ENCODE assay signal across 12 mouse cellular contexts in genomic region chr7:65734024-65734423, GRCm38 (mm10). TPM values are rescaled to one million over a fixed set of nuclear protein-coding genes. Genes with fewer than 3 reads are reported as not detected.
DNase-seq lines count a peak whose midpoint lies in the region; ATAC-seq and TF ChIP-seq lines count a peak whose summit lies in the region.
"Had no signal": no experiment of that assay in that cellular context is flagged by ENCODE, and none has a peak within 500 bp of the region (broad histone marks: within the 10 kb centered on the region; RNA-seq: fewer than 3 reads in every experiment).

No protein-coding gene starts in this region.

- no peak overlapping the region for H3K4me2 ChIP-seq in liver, embryonic 11.5 days
- H3K4me2 ChIP-seq in hindbrain, embryonic 16.5 days (ENCODE audit: low read length) = no peak overlapping the region
- H3K4me2 ChIP-seq: heart, embryonic 13.5 days; limb, embryonic 13.5 days had no signal

- TF ChIP-seq POLR2A in liver, adult 2 months (IDR thresholded peaks at IDR 0.05; ENCODE audit: extremely low read depth, insufficient read depth, low read length) = no peak
- no peak for TF ChIP-seq POLR2A in brain, embryonic 14.5 days (IDR thresholded peaks at IDR 0.05; ENCODE audit: borderline replicate concordance, extremely low read depth, insufficient read depth, insufficient read length, poor library complexity, severe bottlenecking)

- no peak for ATAC-seq in liver, embryonic 11.5 days (replicated peaks; ENCODE audit: low FRiP score)
- ATAC-seq in hindbrain, embryonic 16.5 days = no peak
- ATAC-seq: intestine, embryonic 16.5 days had no signal

- peak; percentile 79 for DNase-seq in heart, adult 11 months
- no peak for DNase-seq in heart, embryonic 10.5 days (ENCODE audit: low spot score)
- DNase-seq in liver, adult 2 months (ENCODE audit: extremely low read depth, low read depth, low spot score) = peak; percentile 43
- DNase-seq in liver, embryonic 11.5 days (ENCODE audit: low spot score) = no peak
- peak; percentile 28 for DNase-seq in brain, embryonic 14.5 days (ENCODE audit: low read depth)
- peak; percentile 22 for DNase-seq in lung, postnatal 36 days

- H3K4me1 ChIP-seq in heart, embryonic 10.5 days = peaks cover 9% of the 10 kb centered on the region
- peaks cover 6% of the 10 kb centered on the region for H3K4me1 ChIP-seq in liver, adult 2 months (ENCODE audit: control insufficient read depth, insufficient read depth, low read length)
- no peaks in the 10 kb centered on the region for H3K4me1 ChIP-seq in liver, embryonic 11.5 days (replicated peaks; ENCODE audit: control insufficient read depth, insufficient read depth, low read length)
- H3K4me1 ChIP-seq in hindbrain, embryonic 16.5 days (ENCODE audit: control insufficient read depth, insufficient read depth, low read depth, low read length) = no peaks in the 10 kb centered on the region
- H3K4me1 ChIP-seq: forebrain, embryonic 10.5 days; midbrain, embryonic 10.5 days had no signal

- H3K79me2 ChIP-seq in liver, adult 2 months (ENCODE audit: control insufficient read depth, insufficient read depth, low read length) = no peaks in the 10 kb centered on the region

- H3K27ac ChIP-seq in heart, embryonic 10.5 days = no peak overlapping the region
- H3K27ac ChIP-seq in liver, adult 2 months (replicated peaks; ENCODE audit: insufficient read depth, low read depth, low read length) = no peak overlapping the region
- no peak overlapping the region for H3K27ac ChIP-seq in liver, embryonic 11.5 days (ENCODE audit: low read depth, low read length)
- H3K27ac ChIP-seq in hindbrain, embryonic 16.5 days (ENCODE audit: low read depth, low read length) = no peak overlapping the region
- H3K27ac ChIP-seq: forebrain, embryonic 10.5 days; heart, embryonic 13.5 days; limb, embryonic 13.5 days; midbrain, embryonic 10.5 days had no signal

- no peak overlapping the region for H3K4me3 ChIP-seq in heart, embryonic 10.5 days
- H3K4me3 ChIP-seq in liver, adult 2 months (ENCODE audit: insufficient read depth, low read depth, low read length) = no peak overlapping the region
- no peak overlapping the region for H3K4me3 ChIP-seq in liver, embryonic 11.5 days (ENCODE audit: low read depth, low read length)
- no peak overlapping the region for H3K4me3 ChIP-seq in hindbrain, embryonic 16.5 days (ENCODE audit: low read length)
- H3K4me3 ChIP-seq: forebrain, embryonic 10.5 days; heart, embryonic 13.5 days; limb, embryonic 13.5 days; midbrain, embryonic 10.5 days had no signal

- 70% methylated on average over 2 of the region's 2 CpGs for WGBS in heart, embryonic 10.5 days
- WGBS in liver, adult 2 months = 77% methylated on average over 2 of the region's 2 CpGs
- WGBS in liver, embryonic 11.5 days = 68% methylated on average over 2 of the region's 2 CpGs
- WGBS in hindbrain, embryonic 16.5 days = 88% methylated on average over 2 of the region's 2 CpGs

- H3K9ac ChIP-seq in liver, adult 2 months (ENCODE audit: low read depth, low read length) = no peak overlapping the region
- no peak overlapping the region for H3K9ac ChIP-seq in liver, embryonic 11.5 days (ENCODE audit: low read depth, low read length)
- H3K9ac ChIP-seq in hindbrain, embryonic 16.5 days (ENCODE audit: low read depth, low read length) = no peak overlapping the region
- H3K9ac ChIP-seq: heart, embryonic 13.5 days; limb, embryonic 13.5 days had no signal

- no peaks in the 10 kb centered on the region for H3K9me3 ChIP-seq in heart, embryonic 10.5 days
- H3K9me3 ChIP-seq in liver, embryonic 11.5 days (ENCODE audit: control insufficient read depth, low read length) = no peaks in the 10 kb centered on the region
- H3K9me3 ChIP-seq in hindbrain, embryonic 16.5 days (ENCODE audit: control insufficient read depth, low read length) = no peaks in the 10 kb centered on the region
- H3K9me3 ChIP-seq: forebrain, embryonic 10.5 days; heart, embryonic 13.5 days; limb, embryonic 13.5 days; midbrain, embryonic 10.5 days had no signal

- no peaks in the 10 kb centered on the region for H3K36me3 ChIP-seq in heart, embryonic 10.5 days
- H3K36me3 ChIP-seq in liver, adult 2 months (ENCODE audit: control insufficient read depth, insufficient read depth, low read length) = no peaks in the 10 kb centered on the region
- H3K36me3 ChIP-seq in liver, embryonic 11.5 days (ENCODE audit: control insufficient read depth, insufficient read depth, low read length) = no peaks in the 10 kb centered on the region
- H3K36me3 ChIP-seq in hindbrain, embryonic 16.5 days (ENCODE audit: control insufficient read depth, insufficient read depth, low read length) = no peaks in the 10 kb centered on the region
- H3K36me3 ChIP-seq: forebrain, embryonic 10.5 days; heart, embryonic 13.5 days; limb, embryonic 13.5 days; midbrain, embryonic 10.5 days had no signal

- H3K27me3 ChIP-seq in heart, embryonic 10.5 days (ENCODE audit: insufficient read depth, poor library complexity, severe bottlenecking) = 0 out of 2 replicates have a peak, but pooled peaks cover 22% of the 10 kb centered on the region
- no peaks in the 10 kb centered on the region for H3K27me3 ChIP-seq in liver, adult 2 months (ENCODE audit: control insufficient read depth, insufficient read depth, low read length)
- no peaks in the 10 kb centered on the region for H3K27me3 ChIP-seq in liver, embryonic 11.5 days (replicated peaks; ENCODE audit: control insufficient read depth, insufficient read depth, low read length)
- no peaks in the 10 kb centered on the region for H3K27me3 ChIP-seq in hindbrain, embryonic 16.5 days (replicated peaks; ENCODE audit: control insufficient read depth, insufficient read depth, low read length)
- H3K27me3 ChIP-seq: limb, embryonic 13.5 days had no signal

- TF ChIP-seq CTCF in liver, adult 2 months (IDR thresholded peaks at IDR 0.05; ENCODE audit: low read depth, low read length) = peak; percentile 40; the same call in 1 of the 2 replicates
- TF ChIP-seq CTCF in brain, embryonic 14.5 days (IDR thresholded peaks at IDR 0.05; ENCODE audit: borderline replicate concordance, extremely low read depth, insufficient read depth, insufficient read length) = peak; percentile 24; the same call in 1 of the 2 replicates

RNA-seq across cellular contexts. Expression of gene Tm2d3, which starts 43.1 kb away (rescaled TPM):
- 50.1 and 59.0 TPM in 2 replicates for polyA plus RNA-seq in heart, embryonic 10.5 days (2016; fragmentation: Nextera tagmentation; extraction: Ambion mirVana)
- 101 and 111 TPM in 2 replicates for total RNA-seq in liver, adult 2 months (2014; rRNA removed)
- polyA plus RNA-seq in liver, adult 2 months (2012; rRNA removed) = 94.3 and 96.5 TPM in 2 replicates
- polyA plus RNA-seq in liver, embryonic 11.5 days (2014; fragmentation: Nextera tagmentation; extraction: Ambion mirVana) = 58.2 and 61.0 TPM in 2 replicates
- 104 and 170 TPM in 2 replicates for polyA plus RNA-seq in brain, embryonic 14.5 days (2012; rRNA removed)
- 89.4 and 91.0 TPM in 2 replicates for polyA plus RNA-seq in hindbrain, embryonic 16.5 days (2015; fragmentation: Nextera tagmentation; extraction: Ambion mirVana)

Comparison
In these comparisons a context has a peak if more than half of its experiments do, and no peak if none do; other contexts are left out.
1. DNase-seq: peak in heart, adult 11 months (single experiment), liver, adult 2 months (single experiment), brain, embryonic 14.5 days (single experiment) and lung, postnatal 36 days (single experiment); none in heart, embryonic 10.5 days (single experiment) and liver, embryonic 11.5 days (single experiment).